Mouse (Mus musculus) monocyte, adult 59 days (primary cell): Measurements from ENCODE around the gene Mrps18b. TPM values are rescaled to one million over a fixed set of nuclear protein-coding genes. Genes with fewer than 3 reads are reported as not detected.

Source experiments
- total RNA-seq, 2 experiments: library from RNA; stranded (reverse); gene quantifications; one replicate each; pipeline ENCODE4 v1.2.4; 2023

Mrps18b gene
- total RNA-seq, result 10 to 100 TPM; 35.6 to 39.0 TPM

GRCm38 (mm10) chr17:35916297-35917142 is at the start of gene Mrps18b, which contains the start of gene Ppp1r10:
Mrps18b (minus strand) TSS chr17:35916389.
Ppp1r10 (plus strand) TSS chr17:35916434.

GRCm38 (mm10) chr17:35909919-35910369 is 6.2 kb downstream of the Mrps18b start, which contains the start of gene Atat1:
Atat1 (minus strand) TSS chr17:35910075.

GRCm38 (mm10) chr17:35896781-35897643 is 19.2 kb downstream of the Mrps18b start, which contains the start of gene 2310061I04Rik:
2310061I04Rik (minus strand) TSS chr17:35897431.

GRCm38 (mm10) chr17:35879245-35880057 is 36.7 kb downstream of the Mrps18b start, which contains the start of gene Dhx16:
Dhx16 (plus strand) TSS chr17:35879819.

GRCm38 (mm10) chr17:35865481-35866280 is 50.5 kb downstream of the Mrps18b start, which contains the start of gene Ppp1r18:
Ppp1r18 (plus strand) TSS chr17:35865593.

GRCm38 (mm10) chr17:35861198-35861857 is 54.9 kb downstream of the Mrps18b start, which contains the start of gene Nrm:
Nrm (plus strand) TSS chr17:35861318.

Other genes with a start within 250 kb of the Mrps18b start
- gene Vars2, start 248.8 kb downstream of the Mrps18b start, total RNA-seq, result 10 to 100 TPM; 11.7 to 20.4 TPM
- gene Gtf2h4, start 242.7 kb downstream of the Mrps18b start, total RNA-seq, result 10 to 100 TPM; 13.5 to 15.9 TPM
- 1 to 10 TPM; 4.8 to 6.8 TPM for gene Ddr1, start 211.8 kb downstream of the Mrps18b start, total RNA-seq
- gene Ier3, start 94.7 kb downstream of the Mrps18b start, total RNA-seq, result 10 to 100 TPM; 48.1 to 53.2 TPM
- gene Flot1, start 93.2 kb downstream of the Mrps18b start, total RNA-seq, result 10 to 100 TPM; 49.4 to 58.8 TPM
- gene Tubb5, start 78.1 kb downstream of the Mrps18b start, total RNA-seq, result 100 to 1,000 TPM; 163 to 175 TPM
- gene Mdc1, start 74.9 kb downstream of the Mrps18b start, total RNA-seq, result 10 to 100 TPM; 37.7 to 38.5 TPM
- gene Nrm, start 55.1 kb downstream of the Mrps18b start, total RNA-seq, result 10 to 100 TPM; 37.1 to 37.2 TPM
- 100 to 1,000 TPM; 219 TPM for gene Ppp1r18, start 50.8 kb downstream of the Mrps18b start, total RNA-seq
- 10 to 100 TPM; 76.0 to 84.5 TPM for gene Dhx16, start 36.6 kb downstream of the Mrps18b start, total RNA-seq
- 10 to 100 TPM; 13.3 to 21.1 TPM for gene 2310061I04Rik, start 19.0 kb downstream of the Mrps18b start, total RNA-seq
- gene Atat1, start 6.3 kb downstream of the Mrps18b start, total RNA-seq, result 10 to 100 TPM; 19.6 to 29.1 TPM
- gene Ppp1r10, start within 50 bp of the Mrps18b start, total RNA-seq, result 100 to 1,000 TPM; 137 to 142 TPM
- 100 to 1,000 TPM; 141 to 162 TPM for gene Abcf1, start 53.4 kb upstream of the Mrps18b start, total RNA-seq
- gene Gnl1, start 63.5 kb upstream of the Mrps18b start, total RNA-seq, result 10 to 100 TPM; 63.8 to 71.6 TPM
- 10 to 100 TPM; 83.9 to 100.0 TPM for gene Prr3, start 63.8 kb upstream of the Mrps18b start, total RNA-seq
- 10 to 100 TPM; 45.7 to 54.4 TPM for gene H2-T24, start 104.2 kb upstream of the Mrps18b start, total RNA-seq
- gene H2-T23, start 116.5 kb upstream of the Mrps18b start, total RNA-seq, result 100 to 1,000 TPM; 278 to 280 TPM
- 10 to 100 TPM; 51.9 to 64.4 TPM for gene H2-T22, start 126.4 kb upstream of the Mrps18b start, total RNA-seq
- gene Gm6034, start 126.6 kb upstream of the Mrps18b start, total RNA-seq, result not detected
- 10 to 100 TPM; 66.2 to 67.1 TPM for gene Gm11127, start 142.0 kb upstream of the Mrps18b start, total RNA-seq
- gene Gm19684, start 205.3 kb upstream of the Mrps18b start, total RNA-seq, result 1 to 10 TPM; 2.0 to 2.6 TPM
- 10 to 100 TPM; 10.6 to 10.8 TPM for gene Gm7030, start 213.0 kb upstream of the Mrps18b start, total RNA-seq